Mouse (Mus musculus): ENCODE results near the gene Kcnv2.

GRCm38 (mm10) chr19:27279174-27279573 lies 43.2 kb upstream of the Kcnv2 start:
- TF ChIP-seq CTCF (IDR thresholded peaks at IDR 0.05; ENCODE audit: low read depth): no peak
- no peak for TF ChIP-seq EP300 (IDR thresholded peaks at IDR 0.05; ENCODE audit: low read depth)

Data from liver, postnatal 0 days (tissue).